Comparison of ENCODE assay signal across 9 mouse cellular contexts in the genomic region with DNA sequence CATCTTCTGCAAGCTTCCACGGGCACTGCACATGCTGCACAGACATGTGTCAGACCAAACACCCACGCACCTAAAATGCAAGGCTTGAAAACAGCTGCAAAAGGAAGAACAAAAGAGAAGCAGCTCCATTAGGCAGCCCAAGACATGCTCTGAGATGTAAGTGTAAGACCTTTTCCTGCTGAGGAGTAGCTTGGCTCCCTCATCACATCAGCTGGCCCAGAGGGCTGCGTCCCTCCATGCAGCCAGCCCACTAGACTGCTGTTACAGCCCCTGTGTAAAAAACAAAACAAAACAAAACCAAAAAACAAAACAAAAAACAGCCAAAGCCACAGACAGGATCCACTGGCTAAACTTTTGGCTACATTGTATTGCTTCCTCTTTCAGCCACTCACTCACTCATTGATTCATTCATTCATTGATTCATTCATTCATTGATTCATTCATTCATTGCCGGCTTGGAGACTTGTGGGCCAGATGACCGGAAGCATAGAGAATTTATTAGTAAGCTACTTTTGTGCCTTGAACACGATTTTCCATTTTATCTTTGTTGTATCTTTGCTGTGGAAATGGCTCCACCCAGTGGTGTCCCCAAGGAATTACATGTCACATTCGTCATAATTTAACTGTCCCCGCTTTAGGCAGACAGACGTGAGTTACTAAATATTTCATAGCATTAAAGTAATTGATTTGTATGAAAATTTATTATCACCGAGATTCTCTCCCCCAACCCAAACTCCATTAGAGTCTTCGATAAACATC.
DNase-seq lines count a peak whose midpoint lies in the region; ATAC-seq lines count a peak whose summit lies in the region.
"Had no signal": no experiment of that assay in that cellular context is flagged by ENCODE, and none has a peak within 500 bp of the region (broad histone marks: within the 10 kb centered on the region; RNA-seq: fewer than 3 reads in every experiment).

No protein-coding gene starts in this region.

- intact Hi-C loops in gastrocnemius, postnatal 36 days (cut with DNase I): loop anchor here (2.0 to 5.0 kb wide), 4 partner anchors 291 to 626 kb away; a partner anchor contains a TSS

- H3K4me1 ChIP-seq in liver, embryonic 11.5 days (replicated peaks; ENCODE audit: control insufficient read depth, insufficient read depth, low read length): no peaks in the 10 kb centered on the region; the same call in 1 of the 2 replicates
- no peaks in the 10 kb centered on the region for H3K4me1 ChIP-seq in midbrain, embryonic 14.5 days (ENCODE audit: control insufficient read depth, insufficient read depth, low read length)
- H3K4me1 ChIP-seq: neural tube, embryonic 12.5 days had no signal

- H3K4me2 ChIP-seq in liver, embryonic 11.5 days: no peak overlapping the region
- H3K4me2 ChIP-seq in midbrain, embryonic 14.5 days (ENCODE audit: low read length): no peak overlapping the region
- H3K4me2 ChIP-seq: neural tube, embryonic 12.5 days had no signal

- no peak overlapping the region for H3K27ac ChIP-seq in liver, embryonic 11.5 days (ENCODE audit: low read depth, low read length)
- H3K27ac ChIP-seq in midbrain, embryonic 14.5 days (replicated peaks; ENCODE audit: low read depth, low read length): no peak overlapping the region
- H3K27ac ChIP-seq: neural tube, embryonic 12.5 days had no signal

- DNase-seq in liver (peak; percentile 55), NIH3T3 (ENCODE audit: low read depth) (peak; percentile 77)
- DNase-seq in liver, embryonic 11.5 days (ENCODE audit: low spot score): no peak
- DNase-seq in cerebellum, adult 8-10 months: peak; percentile 40
- DNase-seq in gastrocnemius, postnatal 36 days: peak; percentile 15 to 48
- DNase-seq in layer of hippocampus, postnatal 25 days (ENCODE audit: extremely low spot score in 1 of 2, low spot score in 1 of 2): peak; percentile 59 to 85
- DNase-seq in midbrain, embryonic 14.5 days: peak; percentile 83

- H3K36me3 ChIP-seq in liver, embryonic 11.5 days (ENCODE audit: control insufficient read depth, insufficient read depth, low read length): no peaks in the 10 kb centered on the region
- no peaks in the 10 kb centered on the region for H3K36me3 ChIP-seq in midbrain, embryonic 14.5 days (ENCODE audit: control insufficient read depth, insufficient read depth, low read length)
- H3K36me3 ChIP-seq: neural tube, embryonic 12.5 days had no signal

- no peaks in the 10 kb centered on the region for H3K9me3 ChIP-seq in liver, embryonic 11.5 days (ENCODE audit: control insufficient read depth, low read length)
- no peaks in the 10 kb centered on the region for H3K9me3 ChIP-seq in midbrain, embryonic 14.5 days (ENCODE audit: control insufficient read depth, low read length)
- H3K9me3 ChIP-seq: neural tube, embryonic 12.5 days had no signal

- 24% methylated on average over 11 of the region's 11 CpGs for WGBS in liver, embryonic 11.5 days
- 21% methylated on average over 11 of the region's 11 CpGs for WGBS in midbrain, embryonic 14.5 days

- H3K27me3 ChIP-seq in liver, embryonic 11.5 days (replicated peaks; ENCODE audit: control insufficient read depth, insufficient read depth, low read length): no peaks in the 10 kb centered on the region
- no peaks in the 10 kb centered on the region for H3K27me3 ChIP-seq in midbrain, embryonic 14.5 days (ENCODE audit: control insufficient read depth, insufficient read depth, low read length)
- H3K27me3 ChIP-seq: neural tube, embryonic 12.5 days had no signal

- no peak overlapping the region for H3K9ac ChIP-seq in liver, embryonic 11.5 days (ENCODE audit: low read depth, low read length)
- no peak overlapping the region for H3K9ac ChIP-seq in midbrain, embryonic 14.5 days (replicated peaks; ENCODE audit: low read length)
- H3K9ac ChIP-seq: neural tube, embryonic 12.5 days had no signal

- no peak for ATAC-seq in liver, embryonic 11.5 days (replicated peaks; ENCODE audit: low FRiP score)
- ATAC-seq in midbrain, embryonic 14.5 days (ENCODE audit: low FRiP score, low TSS enrichment): no peak
- ATAC-seq in erythroid progenitor cell, adult 5-6 weeks (replicated peaks; ENCODE audit: low FRiP score, poor library complexity, severe bottlenecking): no peak

- no peak overlapping the region for H3K4me3 ChIP-seq in liver, embryonic 11.5 days (ENCODE audit: low read depth, low read length)
- H3K4me3 ChIP-seq in midbrain, embryonic 14.5 days (replicated peaks; ENCODE audit: low read depth, low read length): no peak overlapping the region
- H3K4me3 ChIP-seq: neural tube, embryonic 12.5 days had no signal
